Mouse (Mus musculus) hindbrain, embryonic 16.5 days (tissue): Measurements from ENCODE around the gene Eapp. TPM values are rescaled to one million over a fixed set of nuclear protein-coding genes. Genes with fewer than 3 reads are reported as not detected.

ENCODE experiments used
- microRNA counts: library from miRNA; unstranded; fragments of <30 nt; microRNA quantifications from one replicate; lab custom pipeline; 2016
- microRNA-seq: library from miRNA; unstranded; fragments of <30 nt; microRNA quantifications from one replicate; pipeline ENCODE4, GENCODE M21; 2017
- polyA plus RNA-seq: library from polyadenylated mRNA; unstranded; fragments of >200 nt; fragmentation: Nextera tagmentation; extraction: Ambion mirVana; gene quantifications from 2 replicates; pipeline ENCODE4 v1.2.1, GENCODE M21; 2015

Gene Eapp
- polyA plus RNA-seq, 1 experiment from 2014 or later, result 81.1 TPM

MicroRNAs within 50 kb of the gene (microRNA counts, 519-probe panel; counts per million panel counts)
- microRNA mmu-miR-1892 (lab: Ali Mortazavi, UCI), result 1,666 counts per million, percentile 17 among the panel's probes with 10 or more counts

Small RNA genes lying within 50 kb of the gene (microRNA-seq; reads per million reads assigned to microRNA genes)
- gene Mir1892, result not detected

Other genes starting within 250 kb of the Eapp start
- 198 and 213 TPM in 2 replicates for gene Sptssa, start 39.3 kb downstream of the Eapp start, polyA plus RNA-seq
- 132 and 144 TPM in 2 replicates for gene Snx6, start 99.8 kb upstream of the Eapp start, polyA plus RNA-seq
- 317 and 323 TPM in 2 replicates for gene Cfl2, start 167.0 kb upstream of the Eapp start, polyA plus RNA-seq